Mouse (Mus musculus): ENCODE data around the gene Lims1. TPM values are rescaled to one million over a fixed set of nuclear protein-coding genes. Genes with fewer than 3 reads are reported as not detected.

Gene Lims1
- polyA plus RNA-seq, 1 experiment from 2014 or later: 79.8 TPM

GRCm38 (mm10) chr10:58356460-58356859, 33.2 kb downstream of the Lims1 start:
- Histone ChIP-seq H3K27ac (ENCODE audit: low read depth, low read length) (no peak overlapping the region; the same call in 1 of the 2 replicates), H3K9me3 (ENCODE audit: control insufficient read depth) (no peaks in the 10 kb centered on the region), H3K4me1 (replicated peaks; ENCODE audit: control insufficient read depth, insufficient read depth, low read length) (no peaks in the 10 kb centered on the region; the same call in 1 of the 2 replicates), H3K4me3 (ENCODE audit: low read depth, low read length) (no peak overlapping the region), H3K9ac (ENCODE audit: low read depth, low read length) (no peak overlapping the region), H3K4me2 (replicated peaks; ENCODE audit: low read depth) (no peak overlapping the region), H3K27me3 (replicated peaks; ENCODE audit: control insufficient read depth, insufficient read depth, low read length) (no peaks in the 10 kb centered on the region), H3K36me3 (ENCODE audit: control insufficient read depth, insufficient read depth) (no peaks in the 10 kb centered on the region)
- 89% methylated on average over 3 of the region's 3 CpGs for WGBS
- ATAC-seq: no peak
- TF ChIP-seq CTCF (IDR thresholded peaks at IDR 0.05; ENCODE audit: low read depth): no peak

GRCm38 (mm10) chr10:58359123-58359522, 35.9 kb downstream of the Lims1 start:
- WGBS: 80% methylated on average over 2 of the region's 2 CpGs
- Histone ChIP-seq H3K9ac (ENCODE audit: low read depth, low read length) (no peak overlapping the region), H3K4me2 (replicated peaks; ENCODE audit: low read depth) (no peak overlapping the region), H3K27ac (ENCODE audit: low read depth, low read length) (no peak overlapping the region), H3K36me3 (ENCODE audit: control insufficient read depth, insufficient read depth) (no peaks in the 10 kb centered on the region), H3K9me3 (ENCODE audit: control insufficient read depth) (no peaks in the 10 kb centered on the region), H3K27me3 (replicated peaks; ENCODE audit: control insufficient read depth, insufficient read depth, low read length) (no peaks in the 10 kb centered on the region), H3K4me3 (ENCODE audit: low read depth, low read length) (no peak overlapping the region), H3K4me1 (replicated peaks; ENCODE audit: control insufficient read depth, insufficient read depth, low read length) (peaks cover 3% of the 10 kb centered on the region; the same call in 1 of the 2 replicates)
- peak; percentile 81 for TF ChIP-seq CTCF (IDR thresholded peaks at IDR 0.05; ENCODE audit: low read depth)
- ATAC-seq: no peak

- no peak overlapping the region for H3K27ac ChIP-seq (ENCODE audit: low read depth, low read length)
Measured at GRCm38 (mm10) chr10:58359952-58360351, 36.7 kb downstream of the Lims1 start.

GRCm38 (mm10) chr10:58362745-58363144, 39.5 kb downstream of the Lims1 start:
- Histone ChIP-seq H3K36me3 (ENCODE audit: control insufficient read depth, insufficient read depth) (no peaks in the 10 kb centered on the region), H3K27ac (ENCODE audit: low read depth, low read length) (no peak overlapping the region), H3K4me2 (replicated peaks; ENCODE audit: low read depth) (no peak overlapping the region), H3K9me3 (ENCODE audit: control insufficient read depth) (no peaks in the 10 kb centered on the region), H3K4me3 (ENCODE audit: low read depth, low read length) (no peak overlapping the region), H3K27me3 (replicated peaks; ENCODE audit: control insufficient read depth, insufficient read depth, low read length) (no peaks in the 10 kb centered on the region), H3K9ac (ENCODE audit: low read depth, low read length) (no peak overlapping the region), H3K4me1 (replicated peaks; ENCODE audit: control insufficient read depth, insufficient read depth, low read length) (peaks cover 10% of the 10 kb centered on the region; the same call in 1 of the 2 replicates)
- TF ChIP-seq CTCF (IDR thresholded peaks at IDR 0.05; ENCODE audit: low read depth): peak; percentile 72
- 66% methylated on average over 1 of the region's 1 CpGs for WGBS
- no peak for ATAC-seq

More at GRCm38 (mm10) chr10:58359952-58360351, 36.7 kb downstream of the Lims1 start:
- Histone ChIP-seq H3K36me3 (ENCODE audit: control insufficient read depth, insufficient read depth) (no peaks in the 10 kb centered on the region), H3K4me2 (replicated peaks; ENCODE audit: low read depth) (no peak overlapping the region), H3K4me1 (replicated peaks; ENCODE audit: control insufficient read depth, insufficient read depth, low read length) (peaks cover 8% of the 10 kb centered on the region), H3K9ac (ENCODE audit: low read depth, low read length) (no peak overlapping the region), H3K9me3 (ENCODE audit: control insufficient read depth) (no peaks in the 10 kb centered on the region), H3K27me3 (replicated peaks; ENCODE audit: control insufficient read depth, insufficient read depth, low read length) (no peaks in the 10 kb centered on the region), H3K4me3 (ENCODE audit: low read depth, low read length) (no peak overlapping the region)
- TF ChIP-seq CTCF (IDR thresholded peaks at IDR 0.05; ENCODE audit: low read depth): no peak
- WGBS: 36% methylated on average over 7 of the region's 7 CpGs
- 0 out of 2 replicates have a peak, but pooled peaks have one; percentile 20 for ATAC-seq

GRCm38 (mm10) chr10:58364770-58365515, 41.7 kb downstream of the Lims1 start:
- WGBS: 50% methylated on average over 5 of the region's 5 CpGs
- Histone ChIP-seq H3K9me3 (ENCODE audit: control insufficient read depth) (no peaks in the 10 kb centered on the region), H3K4me1 (replicated peaks; ENCODE audit: control insufficient read depth, insufficient read depth, low read length) (peaks cover 10% of the 10 kb centered on the region; the same call in 1 of the 2 replicates), H3K36me3 (ENCODE audit: control insufficient read depth, insufficient read depth) (no peaks in the 10 kb centered on the region), H3K4me3 (ENCODE audit: low read depth, low read length) (no peak overlapping the region), H3K4me2 (replicated peaks; ENCODE audit: low read depth) (no peak overlapping the region), H3K9ac (ENCODE audit: low read depth, low read length) (no peak overlapping the region), H3K27ac (ENCODE audit: low read depth, low read length) (no peak overlapping the region), H3K27me3 (replicated peaks; ENCODE audit: control insufficient read depth, insufficient read depth, low read length) (no peaks in the 10 kb centered on the region)
- no peak for TF ChIP-seq CTCF (IDR thresholded peaks at IDR 0.05; ENCODE audit: low read depth)
- ATAC-seq: peak; percentile 63

GRCm38 (mm10) chr10:58368791-58369706, 45.8 kb downstream of the Lims1 start:
- no peak overlapping the region for H3K27ac ChIP-seq (ENCODE audit: low read depth, low read length)

More at GRCm38 (mm10) chr10:58368791-58369706, 45.8 kb downstream of the Lims1 start:
- Histone ChIP-seq H3K9ac (ENCODE audit: low read depth, low read length) (no peak overlapping the region), H3K9me3 (ENCODE audit: control insufficient read depth) (no peaks in the 10 kb centered on the region), H3K27me3 (replicated peaks; ENCODE audit: control insufficient read depth, insufficient read depth, low read length) (no peaks in the 10 kb centered on the region), H3K4me3 (ENCODE audit: low read depth, low read length) (no peak overlapping the region), H3K4me1 (replicated peaks; ENCODE audit: control insufficient read depth, insufficient read depth, low read length) (peaks cover 15% of the 10 kb centered on the region; the same call in 1 of the 2 replicates), H3K4me2 (replicated peaks; ENCODE audit: low read depth) (no peak overlapping the region), H3K36me3 (ENCODE audit: control insufficient read depth, insufficient read depth) (no peaks in the 10 kb centered on the region; the same call in 1 of the 2 replicates)
- TF ChIP-seq CTCF (IDR thresholded peaks at IDR 0.05; ENCODE audit: low read depth): 0 out of 2 replicates have a peak, but pooled peaks have one; percentile 3
- ATAC-seq: no peak
- 83% methylated on average over 7 of the region's 7 CpGs for WGBS

Measured in intestine, postnatal 0 days (tissue).